Mouse (Mus musculus): ENCODE data around the gene Gm42674. TPM values are rescaled to one million over a fixed set of nuclear protein-coding genes. Genes with fewer than 3 reads are reported as not detected.

The Gm42674 gene
- polyA plus RNA-seq, 1 experiment: not detected

DNA sequence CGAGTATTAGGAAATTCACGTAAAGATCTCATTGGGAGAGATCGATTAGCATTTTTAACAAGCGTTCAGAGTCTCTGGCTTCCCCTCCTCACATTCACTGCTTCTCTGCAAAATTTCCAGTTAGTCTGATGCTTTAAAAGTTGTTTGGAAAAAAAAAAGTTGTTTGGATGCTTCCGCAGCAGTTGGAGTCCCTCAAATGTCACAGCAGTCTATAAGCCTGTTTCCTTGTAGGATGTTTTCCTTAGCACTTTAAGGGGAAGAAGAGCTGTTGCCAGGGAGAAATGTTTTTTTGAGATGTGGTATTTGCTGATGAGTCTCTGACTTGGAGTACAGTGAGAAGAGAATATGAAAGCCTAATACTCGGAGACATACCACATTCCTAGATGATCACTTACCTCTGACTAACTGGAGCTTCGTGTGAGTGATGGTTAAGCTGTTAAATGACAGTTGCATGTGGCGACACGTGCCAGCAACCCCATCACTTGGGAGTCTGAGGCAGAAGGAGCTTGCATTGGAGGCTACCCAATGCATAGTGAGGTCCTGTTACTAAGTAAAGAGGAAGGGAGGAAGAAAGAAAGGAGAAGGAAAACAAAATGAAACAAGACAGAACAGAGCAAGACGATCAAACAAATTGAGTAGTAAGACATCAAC lies 25.2 kb upstream of the Gm42674 start:
- no peak overlapping the region for H3K4me3 ChIP-seq (ENCODE audit: control insufficient read depth, insufficient read depth, low read length)
- no peaks in the 10 kb centered on the region for H3K27me3 ChIP-seq (ENCODE audit: control insufficient read depth, insufficient read depth, low read length)
- H3K4me1 ChIP-seq (replicated peaks; ENCODE audit: control insufficient read depth, insufficient read depth, low read length): no peaks in the 10 kb centered on the region
- DNase-seq: no peak
- 88% methylated on average over 10 of the region's 10 CpGs for WGBS
- TF ChIP-seq POLR2A (IDR thresholded peaks at IDR 0.05; ENCODE audit: control insufficient read depth, extremely low read depth, insufficient read depth, low read length, poor library complexity): no peak
- no peak for TF ChIP-seq CTCF (IDR thresholded peaks at IDR 0.05; ENCODE audit: borderline replicate concordance, control insufficient read depth, extremely low read depth, insufficient read depth, low read length, poor library complexity)
- H3K36me3 ChIP-seq (ENCODE audit: control insufficient read depth, insufficient read depth, low read length): no peaks in the 10 kb centered on the region
- no peak overlapping the region for H3K27ac ChIP-seq (ENCODE audit: control insufficient read depth, insufficient read depth, low read length)

DNA sequence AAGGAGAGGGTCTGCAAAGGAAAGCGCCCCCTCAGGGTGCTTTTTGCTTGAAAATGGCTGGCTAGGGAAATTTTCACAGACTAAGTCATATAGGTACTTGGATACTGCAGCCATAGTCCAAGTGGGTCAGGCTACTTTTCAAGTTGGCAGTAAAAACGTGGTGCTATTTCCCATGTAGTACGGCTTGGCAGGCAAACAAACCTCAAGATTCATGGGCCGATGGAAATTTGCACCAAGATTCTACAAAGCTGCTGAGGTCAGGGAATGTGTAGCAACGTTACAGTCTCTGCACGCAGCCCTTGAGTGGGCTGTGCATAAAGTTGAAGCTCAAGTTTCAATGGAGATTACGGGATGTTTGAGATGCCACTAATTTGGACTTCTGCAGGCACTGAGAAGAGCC lies 22.3 kb upstream of the Gm42674 start:
- H3K27ac ChIP-seq (ENCODE audit: control insufficient read depth, insufficient read depth, low read length): no peak overlapping the region
- no peaks in the 10 kb centered on the region for H3K4me1 ChIP-seq (replicated peaks; ENCODE audit: control insufficient read depth, insufficient read depth, low read length)
- no peak for TF ChIP-seq POLR2A (IDR thresholded peaks at IDR 0.05; ENCODE audit: control insufficient read depth, extremely low read depth, insufficient read depth, low read length, poor library complexity)
- TF ChIP-seq CTCF (IDR thresholded peaks at IDR 0.05; ENCODE audit: borderline replicate concordance, control insufficient read depth, extremely low read depth, insufficient read depth, low read length, poor library complexity): no peak
- H3K27me3 ChIP-seq (ENCODE audit: control insufficient read depth, insufficient read depth, low read length): no peaks in the 10 kb centered on the region
- H3K4me3 ChIP-seq (ENCODE audit: control insufficient read depth, insufficient read depth, low read length): no peak overlapping the region
- DNase-seq: no peak
- 93% methylated on average over 7 of the region's 7 CpGs for WGBS
- no peaks in the 10 kb centered on the region for H3K36me3 ChIP-seq (ENCODE audit: control insufficient read depth, insufficient read depth, low read length)

DNA sequence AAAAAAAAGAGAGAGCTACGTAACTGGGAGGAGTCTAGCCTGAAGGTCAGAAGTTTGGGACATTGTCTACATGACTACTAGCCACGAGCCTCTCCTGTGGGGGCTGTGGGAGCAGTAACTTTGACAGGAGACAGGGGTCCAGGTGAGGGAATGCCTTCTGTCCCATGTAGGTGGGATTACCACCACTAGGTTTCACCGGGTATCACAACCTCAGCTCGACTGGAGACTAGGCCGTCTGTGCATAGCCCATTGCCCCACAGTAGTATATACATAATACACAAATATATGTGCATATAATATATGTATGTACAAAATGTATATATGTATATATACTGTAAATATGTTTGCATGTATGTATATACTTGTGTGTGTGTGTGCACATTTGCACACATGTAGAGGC lies 20.6 kb upstream of the Gm42674 start:
- H3K27me3 ChIP-seq (ENCODE audit: control insufficient read depth, insufficient read depth, low read length): no peaks in the 10 kb centered on the region
- WGBS: 98% methylated on average over 5 of the region's 5 CpGs
- H3K4me1 ChIP-seq (replicated peaks; ENCODE audit: control insufficient read depth, insufficient read depth, low read length): peaks cover 5% of the 10 kb centered on the region
- H3K27ac ChIP-seq (ENCODE audit: control insufficient read depth, insufficient read depth, low read length): no peak overlapping the region
- H3K4me3 ChIP-seq (ENCODE audit: control insufficient read depth, insufficient read depth, low read length): no peak overlapping the region
- TF ChIP-seq CTCF (IDR thresholded peaks at IDR 0.05; ENCODE audit: borderline replicate concordance, control insufficient read depth, extremely low read depth, insufficient read depth, low read length, poor library complexity) (no peak), POLR2A (IDR thresholded peaks at IDR 0.05; ENCODE audit: control insufficient read depth, extremely low read depth, insufficient read depth, low read length, poor library complexity) (no peak)
- no peak for DNase-seq
- no peaks in the 10 kb centered on the region for H3K36me3 ChIP-seq (ENCODE audit: control insufficient read depth, insufficient read depth, low read length)

DNA sequence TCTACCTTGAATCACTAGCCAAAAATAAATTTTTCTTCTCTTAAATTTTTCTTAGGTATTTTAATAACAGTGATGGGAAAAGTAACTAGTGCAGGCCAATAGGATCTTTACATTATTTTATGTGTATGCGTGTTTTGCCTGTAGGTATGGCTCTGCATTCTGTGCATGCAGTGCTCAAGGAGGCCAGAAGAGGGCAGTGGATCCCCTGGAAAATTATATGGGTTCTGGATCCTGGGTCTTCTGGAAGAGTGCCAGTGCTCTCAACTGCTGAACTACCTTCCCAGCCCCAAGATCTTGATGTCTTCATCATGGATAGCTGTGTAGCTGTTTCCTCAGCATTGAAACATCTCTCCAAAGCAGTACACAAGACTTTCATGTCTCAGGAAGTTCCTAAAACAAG lies 19.5 kb upstream of the Gm42674 start:
- WGBS: 98% methylated on average over 1 of the region's 1 CpGs
- TF ChIP-seq POLR2A (IDR thresholded peaks at IDR 0.05; ENCODE audit: control insufficient read depth, extremely low read depth, insufficient read depth, low read length, poor library complexity) (no peak), CTCF (IDR thresholded peaks at IDR 0.05; ENCODE audit: borderline replicate concordance, control insufficient read depth, extremely low read depth, insufficient read depth, low read length, poor library complexity) (no peak)
- H3K27me3 ChIP-seq (ENCODE audit: control insufficient read depth, insufficient read depth, low read length): no peaks in the 10 kb centered on the region
- H3K4me3 ChIP-seq (ENCODE audit: control insufficient read depth, insufficient read depth, low read length): no peak overlapping the region
- no peak overlapping the region for H3K27ac ChIP-seq (ENCODE audit: control insufficient read depth, insufficient read depth, low read length)
- DNase-seq: no peak
- peaks cover 15% of the 10 kb centered on the region for H3K4me1 ChIP-seq (replicated peaks; ENCODE audit: control insufficient read depth, insufficient read depth, low read length)
- no peaks in the 10 kb centered on the region for H3K36me3 ChIP-seq (ENCODE audit: control insufficient read depth, insufficient read depth, low read length)

DNA sequence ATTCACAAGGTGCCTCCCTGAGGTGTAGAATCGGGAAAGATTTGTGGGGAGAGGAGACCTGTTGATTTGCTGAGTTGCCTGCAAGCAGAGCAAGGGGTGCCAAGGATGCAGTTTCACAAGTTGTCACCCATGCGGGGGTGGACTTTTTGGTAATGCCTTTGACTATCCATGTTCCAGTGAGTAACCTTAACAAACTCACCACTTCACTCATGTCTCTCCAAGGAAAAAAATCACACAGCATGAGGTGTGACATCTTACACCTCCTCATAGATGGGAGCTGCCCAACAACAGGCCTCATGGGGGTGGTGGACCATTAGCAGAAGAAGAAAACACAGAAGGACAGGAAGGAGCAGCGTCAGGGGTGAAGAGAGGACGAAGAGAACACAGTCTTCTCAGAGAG lies 19.1 kb upstream of the Gm42674 start:
- Histone ChIP-seq H3K27ac (ENCODE audit: control insufficient read depth, insufficient read depth, low read length) (no peak overlapping the region), H3K36me3 (ENCODE audit: control insufficient read depth, insufficient read depth, low read length) (no peaks in the 10 kb centered on the region), H3K27me3 (ENCODE audit: control insufficient read depth, insufficient read depth, low read length) (no peaks in the 10 kb centered on the region), H3K4me3 (ENCODE audit: control insufficient read depth, insufficient read depth, low read length) (no peak overlapping the region), H3K4me1 (replicated peaks; ENCODE audit: control insufficient read depth, insufficient read depth, low read length) (peaks cover 19% of the 10 kb centered on the region)
- 96% methylated on average over 4 of the region's 4 CpGs for WGBS
- TF ChIP-seq CTCF (IDR thresholded peaks at IDR 0.05; ENCODE audit: borderline replicate concordance, control insufficient read depth, extremely low read depth, insufficient read depth, low read length, poor library complexity): no peak
- no peak for TF ChIP-seq POLR2A (IDR thresholded peaks at IDR 0.05; ENCODE audit: control insufficient read depth, extremely low read depth, insufficient read depth, low read length, poor library complexity)
- DNase-seq: no peak

DNA sequence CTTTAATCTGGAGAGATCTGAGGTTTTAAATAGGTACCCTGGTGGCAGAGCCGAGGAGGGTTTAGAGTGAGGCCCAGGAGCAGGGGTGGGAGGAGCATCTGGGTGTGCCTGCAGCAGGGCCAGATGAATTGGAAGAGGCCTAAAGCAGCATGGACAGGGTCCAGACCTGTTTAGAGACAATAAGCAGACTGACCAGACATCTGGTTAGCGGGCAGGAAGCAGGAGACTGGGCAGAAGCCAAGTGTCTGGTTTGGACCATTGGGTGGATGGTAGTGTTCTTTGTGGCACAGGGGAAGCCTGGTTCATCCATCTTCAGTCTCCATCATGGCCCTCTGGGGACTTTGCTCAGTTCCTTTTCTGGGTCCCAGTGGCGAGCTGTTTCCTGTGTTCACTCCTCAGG lies 17.8 kb upstream of the Gm42674 start:
- no peak overlapping the region for H3K4me3 ChIP-seq (ENCODE audit: control insufficient read depth, insufficient read depth, low read length)
- WGBS: 74% methylated on average over 3 of the region's 3 CpGs
- no peak for DNase-seq
- no peaks in the 10 kb centered on the region for H3K36me3 ChIP-seq (ENCODE audit: control insufficient read depth, insufficient read depth, low read length)
- H3K4me1 ChIP-seq (replicated peaks; ENCODE audit: control insufficient read depth, insufficient read depth, low read length): peaks cover 26% of the 10 kb centered on the region
- H3K27ac ChIP-seq (ENCODE audit: control insufficient read depth, insufficient read depth, low read length): no peak overlapping the region
- no peaks in the 10 kb centered on the region for H3K27me3 ChIP-seq (ENCODE audit: control insufficient read depth, insufficient read depth, low read length)
- TF ChIP-seq CTCF (IDR thresholded peaks at IDR 0.05; ENCODE audit: borderline replicate concordance, control insufficient read depth, extremely low read depth, insufficient read depth, low read length, poor library complexity) (no peak), POLR2A (IDR thresholded peaks at IDR 0.05; ENCODE audit: control insufficient read depth, extremely low read depth, insufficient read depth, low read length, poor library complexity) (no peak)

DNA sequence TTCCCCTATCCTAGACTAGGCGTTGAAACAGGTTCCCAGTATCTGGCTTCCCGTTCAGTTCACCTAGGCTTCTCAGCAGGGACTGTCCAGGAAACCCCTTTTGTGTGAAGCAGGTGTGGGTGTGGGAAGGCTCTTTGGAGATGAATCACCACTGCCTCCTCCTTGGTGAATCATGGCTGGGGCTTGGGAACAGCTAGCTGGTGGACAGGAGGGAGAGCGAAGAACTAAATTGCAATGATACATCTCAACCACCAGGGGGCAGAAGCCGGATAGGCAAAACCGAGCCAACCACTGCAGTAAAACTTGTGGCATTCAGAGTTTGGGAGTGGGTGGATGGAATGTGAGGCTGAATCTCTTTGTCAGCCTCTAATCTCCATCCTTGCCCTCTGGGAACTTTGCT lies 16.1 kb upstream of the Gm42674 start:
- Histone ChIP-seq H3K4me1 (replicated peaks; ENCODE audit: control insufficient read depth, insufficient read depth, low read length) (peaks cover 39% of the 10 kb centered on the region), H3K27me3 (ENCODE audit: control insufficient read depth, insufficient read depth, low read length) (no peaks in the 10 kb centered on the region), H3K27ac (ENCODE audit: control insufficient read depth, insufficient read depth, low read length) (peak overlapping the region; percentile 93; the same call in 1 of the 2 replicates), H3K4me3 (ENCODE audit: control insufficient read depth, insufficient read depth, low read length) (no peak overlapping the region), H3K36me3 (ENCODE audit: control insufficient read depth, insufficient read depth, low read length) (no peaks in the 10 kb centered on the region)
- 38% methylated on average over 5 of the region's 5 CpGs for WGBS
- peak; percentile 56 for DNase-seq
- no peak for TF ChIP-seq POLR2A (IDR thresholded peaks at IDR 0.05; ENCODE audit: control insufficient read depth, extremely low read depth, insufficient read depth, low read length, poor library complexity)
- TF ChIP-seq CTCF (IDR thresholded peaks at IDR 0.05; ENCODE audit: borderline replicate concordance, control insufficient read depth, extremely low read depth, insufficient read depth, low read length, poor library complexity): peak; percentile 60; the same call in 1 of the 2 replicates

All from thymus, adult 2 months (tissue).